Mouse (Mus musculus) thymus, adult 18-20 months (tissue): ENCODE results near the gene Gm28047.

ENCODE experiments used
- DNase-seq, 2 experiments: peaks; one replicate each; pipeline ENCODE4 v3.0.0; 2022; ENCODE audit warnings: mixed read lengths in 2 of 2

Gm28047 gene

GRCm38 (mm10) chr15:102485853-102486252 is 139.0 kb downstream of the Gm28047 start:
- no peak for DNase-seq

- DNase-seq: no peak
Observed at GRCm38 (mm10) chr15:102483136-102483535, 141.7 kb downstream of the Gm28047 start.

- no peak for DNase-seq
Observed at GRCm38 (mm10) chr15:102474520-102474919, 150.3 kb downstream of the Gm28047 start.
